Mouse (Mus musculus) leukemia stem cell, adult 10-12 weeks (primary cell): ENCODE results near the gene Akain1. TPM values are rescaled to one million over a fixed set of nuclear protein-coding genes. Genes with fewer than 3 reads are reported as not detected.

ENCODE experiments used
- polyA plus RNA-seq: library from polyadenylated mRNA; stranded (reverse); fragments of >175 nt; gene quantifications from 2 replicates; pipeline ENCODE4 v1.2.3, GENCODE M21; 2012; ENCODE audit warnings: low replicate concordance

Gene Akain1
- polyA plus RNA-seq: not detected in 2 replicates

DNA sequence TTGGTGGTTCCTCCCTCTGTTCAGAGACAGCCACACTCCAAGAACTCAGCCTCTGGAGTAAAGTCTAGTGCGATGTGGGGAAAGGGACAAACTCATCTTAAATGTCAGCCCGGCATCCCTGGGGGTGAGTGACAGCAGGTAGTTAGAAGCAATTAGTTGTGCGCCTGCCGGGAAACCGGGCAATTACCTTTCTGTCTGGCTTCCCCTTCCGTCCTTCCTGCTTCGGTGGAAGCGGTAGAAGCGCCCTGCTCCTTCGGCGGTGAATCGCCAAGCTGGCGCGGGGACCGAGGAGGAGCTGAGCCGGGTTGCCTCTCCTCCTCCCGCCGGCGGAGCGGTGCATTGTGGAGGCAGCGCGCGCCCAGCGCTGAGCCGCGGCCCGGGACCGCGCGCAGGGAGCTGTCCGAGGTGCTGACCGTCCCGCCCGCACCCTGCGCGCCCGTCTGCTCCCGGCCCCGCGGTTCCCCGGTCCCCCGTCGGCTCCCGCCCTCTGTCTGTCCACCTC lies at the start of gene Akain1:
Gene Akain1, plus strand, starts transcription at position 337 of the 502 bp plus-strand sequence.

Other genes starting within 250 kb of the Akain1 start
- 1.3 and 2.7 TPM in 2 replicates for gene Zbtb14, start 56.3 kb upstream of the Akain1 start, polyA plus RNA-seq